Mouse (Mus musculus) embryonic facial prominence, embryonic 13.5 days (tissue): ENCODE data around the gene Celsr1. TPM values are rescaled to one million over a fixed set of nuclear protein-coding genes. Genes with fewer than 3 reads are reported as not detected.

Experiments used
- ATAC-seq: fragments of 200-750 bp; cut with Nextera tagmentation; 2 replicates; pipeline ENCODE4 v1.8.0; 2017; ENCODE audit warnings: low read depth; ENCODE audit not compliant: insufficient number of reproducible peaks, insufficient read depth, low FRiP score, low TSS enrichment
- H3K27ac ChIP-seq: fragments of 300-500 bp; sonication (generic); 2 replicates; pipeline ENCODE4 v1.5.1; 2015; ENCODE audit warnings: moderate library complexity, mild to moderate bottlenecking, inconsistent platforms
- H3K27me3 ChIP-seq: fragments of 300-500 bp; sonication (generic); 2 replicates; pipeline ENCODE4 v1.6.1; 2015; ENCODE audit warnings: mild to moderate bottlenecking, inconsistent platforms
- H3K36me3 ChIP-seq: fragments of 300-500 bp; sonication (generic); 2 replicates; pipeline ENCODE4 v1.6.1; 2015; ENCODE audit warnings: mild to moderate bottlenecking, inconsistent platforms
- H3K4me1 ChIP-seq: fragments of 300-500 bp; sonication (generic); 2 replicates; pipeline ENCODE4 v1.6.1; 2015; ENCODE audit warnings: inconsistent platforms
- H3K4me2 ChIP-seq: fragments of 300-500 bp; sonication (generic); 2 replicates; pipeline ENCODE4 v1.6.1; 2015; ENCODE audit warnings: moderate library complexity, mild to moderate bottlenecking, inconsistent platforms
- H3K4me3 ChIP-seq: fragments of 300-500 bp; sonication (generic); 2 replicates; pipeline ENCODE4 v1.5.1; 2015; ENCODE audit warnings: mild to moderate bottlenecking, inconsistent platforms
- H3K9ac ChIP-seq: fragments of 300-500 bp; sonication (generic); 2 replicates; pipeline ENCODE4 v1.6.1; 2015; ENCODE audit warnings: mild to moderate bottlenecking, inconsistent platforms
- H3K9me3 ChIP-seq: fragments of 300-500 bp; sonication (generic); 2 replicates; pipeline ENCODE4 v1.6.1; 2016; ENCODE audit warnings: inconsistent platforms
- WGBS: fragments of 180-500 bp; shearing (Covaris S2); methylation state at CpG from one replicate; pipeline ENCODE4 v1.1.7; 2015; ENCODE audit warnings: mixed read lengths; 5-methylcytosine and 5-hydroxymethylcytosine counted together
- polyA plus RNA-seq: library from polyadenylated mRNA; unstranded; fragments of >200 nt; fragmentation: Nextera tagmentation; extraction: Ambion mirVana; gene quantifications from 2 replicates; pipeline ENCODE4 v1.2.1, GENCODE M21; 2015

Gene Celsr1
- polyA plus RNA-seq, 1 experiment from 2014 or later, result 2.9 TPM

DNA sequence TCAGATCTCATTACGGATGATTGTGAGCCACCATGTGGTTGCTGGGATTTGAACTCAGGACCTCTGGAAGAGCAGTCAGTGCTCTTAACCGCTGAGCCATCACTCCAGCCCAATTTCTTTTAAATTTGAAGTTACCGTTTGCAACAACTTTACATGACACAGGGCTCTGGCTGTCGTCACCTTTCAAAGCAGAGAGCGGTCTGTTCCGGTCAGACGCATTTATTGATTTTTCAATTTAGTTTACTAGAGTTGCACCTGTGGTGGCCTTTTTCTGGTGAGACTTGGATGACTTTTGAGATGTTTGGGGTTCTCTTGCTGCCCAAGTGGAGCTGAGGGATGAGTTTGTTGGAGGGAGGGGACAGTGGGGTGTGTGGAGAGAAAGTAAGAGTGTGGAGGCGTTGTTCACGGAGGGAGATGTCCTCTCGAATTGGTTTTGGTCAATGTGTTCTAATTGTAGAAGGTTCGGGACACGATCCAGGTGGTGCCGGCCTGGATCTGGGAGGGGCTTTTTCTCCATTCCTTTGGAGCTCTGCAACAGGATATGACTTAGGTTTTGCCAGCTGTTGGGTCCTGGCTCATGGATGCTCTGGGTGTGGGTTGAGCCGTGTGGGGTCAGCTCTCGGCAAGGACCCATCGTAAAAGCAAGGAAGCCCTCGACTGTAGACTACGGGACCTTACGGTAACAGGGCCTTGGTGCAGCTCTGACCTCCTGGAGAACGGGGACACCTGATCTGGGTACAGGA, 41.9 kb upstream of the Celsr1 start:
- Histone ChIP-seq H3K9ac (no peak overlapping the region), H3K9me3 (no peaks in the 10 kb centered on the region), H3K4me3 (no peak overlapping the region), H3K27me3 (no peaks in the 10 kb centered on the region), H3K4me1 (peaks cover 17% of the 10 kb centered on the region; the same call in 1 of the 2 replicates), H3K36me3 (no peaks in the 10 kb centered on the region), H3K4me2 (no peak overlapping the region), H3K27ac (no peak overlapping the region)
- ATAC-seq, result no peak
- WGBS, result 91% methylated on average over 20 of the region's 20 CpGs

DNA sequence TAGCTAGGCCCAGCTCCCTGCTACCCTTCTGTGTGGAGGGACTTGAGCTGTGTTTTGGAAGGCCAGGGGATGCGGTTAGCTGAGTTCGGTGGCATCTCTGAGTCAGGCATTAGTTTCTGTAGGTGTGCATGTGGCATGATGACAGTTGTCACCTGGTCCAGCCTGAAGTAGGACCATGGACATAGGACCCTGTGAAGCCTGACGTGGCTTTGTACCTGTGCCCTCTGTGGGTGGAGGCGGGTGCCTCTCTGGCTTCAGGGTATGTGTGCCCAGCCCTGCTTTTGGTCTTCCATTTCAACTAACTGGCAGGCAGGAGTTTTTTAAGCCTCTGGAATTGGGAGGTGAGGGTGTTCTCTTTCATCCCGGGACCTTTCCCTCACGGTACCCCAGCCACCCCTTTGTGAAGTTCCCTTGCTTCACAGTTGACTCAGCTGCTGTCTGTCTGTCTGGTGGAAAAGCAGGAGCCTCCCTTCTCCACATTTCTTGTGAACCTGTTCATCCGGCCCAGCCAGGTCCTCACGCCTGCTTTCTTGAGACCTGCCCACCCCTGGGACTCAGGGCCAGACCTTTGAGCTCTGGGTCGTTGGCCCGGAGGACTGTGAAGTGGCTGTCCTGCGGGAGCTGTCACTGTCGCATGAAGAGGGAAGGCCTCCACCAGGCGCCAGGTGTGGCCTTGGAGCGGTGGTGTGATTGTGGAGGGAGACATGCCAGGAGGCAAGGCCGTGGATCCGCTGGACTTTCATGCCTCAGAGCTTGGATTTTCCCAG, 40.8 kb upstream of the Celsr1 start:
- no peak for ATAC-seq

DNA sequence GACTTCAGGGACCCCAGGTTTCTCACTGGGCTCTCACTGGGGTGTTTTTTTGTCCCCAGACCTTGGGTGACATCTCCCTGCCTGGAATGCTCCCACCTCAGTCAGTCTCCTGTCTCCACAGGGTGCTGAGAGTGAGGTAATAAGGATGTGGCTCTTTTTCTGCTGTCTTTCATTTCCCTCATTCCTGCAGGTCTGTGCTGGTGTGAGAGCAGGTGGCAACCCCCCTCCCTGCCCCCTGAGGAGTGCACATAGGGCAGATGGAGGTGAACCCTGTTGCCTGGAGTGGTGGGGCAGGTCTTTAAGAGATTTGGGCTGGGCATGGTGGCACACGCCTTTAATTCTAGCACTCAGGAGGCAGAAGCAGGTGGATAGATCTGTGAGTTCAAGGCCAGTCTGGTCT, 37.6 kb upstream of the Celsr1 start:
- Histone ChIP-seq H3K36me3 (no peaks in the 10 kb centered on the region), H3K4me3 (no peak overlapping the region), H3K4me2 (no peak overlapping the region), H3K9ac (no peak overlapping the region), H3K27ac (no peak overlapping the region), H3K9me3 (no peaks in the 10 kb centered on the region), H3K27me3 (no peaks in the 10 kb centered on the region), H3K4me1 (peaks cover 48% of the 10 kb centered on the region)
- ATAC-seq, result no peak
- WGBS, result 50% methylated on average over 1 of the region's 1 CpGs

More for the DNA sequence above, 40.8 kb upstream of the Celsr1 start:
- no peak overlapping the region for H3K9ac ChIP-seq
- peaks cover 27% of the 10 kb centered on the region for H3K4me1 ChIP-seq
- H3K9me3 ChIP-seq, result no peaks in the 10 kb centered on the region
- WGBS, result 85% methylated on average over 16 of the region's 16 CpGs
- H3K27ac ChIP-seq, result no peak overlapping the region
- H3K36me3 ChIP-seq, result no peaks in the 10 kb centered on the region
- H3K27me3 ChIP-seq, result no peaks in the 10 kb centered on the region
- H3K4me2 ChIP-seq, result no peak overlapping the region
- no peak overlapping the region for H3K4me3 ChIP-seq

- no peak overlapping the region for H3K9ac ChIP-seq
- H3K27me3 ChIP-seq, result no peaks in the 10 kb centered on the region
- peaks cover 43% of the 10 kb centered on the region for H3K4me1 ChIP-seq
- H3K4me2 ChIP-seq, result no peak overlapping the region
- no peak overlapping the region for H3K4me3 ChIP-seq
- H3K27ac ChIP-seq, result no peak overlapping the region
- 0 out of 2 replicates have a peak, but pooled peaks cover 3% of the 10 kb centered on the region for H3K36me3 ChIP-seq
- WGBS, result 65% methylated on average over 11 of the region's 11 CpGs
- ATAC-seq, result no peak
- H3K9me3 ChIP-seq, result no peaks in the 10 kb centered on the region
Observed at GRCm38 (mm10) chr15:86070368-86070767, 36.8 kb upstream of the Celsr1 start.

DNA sequence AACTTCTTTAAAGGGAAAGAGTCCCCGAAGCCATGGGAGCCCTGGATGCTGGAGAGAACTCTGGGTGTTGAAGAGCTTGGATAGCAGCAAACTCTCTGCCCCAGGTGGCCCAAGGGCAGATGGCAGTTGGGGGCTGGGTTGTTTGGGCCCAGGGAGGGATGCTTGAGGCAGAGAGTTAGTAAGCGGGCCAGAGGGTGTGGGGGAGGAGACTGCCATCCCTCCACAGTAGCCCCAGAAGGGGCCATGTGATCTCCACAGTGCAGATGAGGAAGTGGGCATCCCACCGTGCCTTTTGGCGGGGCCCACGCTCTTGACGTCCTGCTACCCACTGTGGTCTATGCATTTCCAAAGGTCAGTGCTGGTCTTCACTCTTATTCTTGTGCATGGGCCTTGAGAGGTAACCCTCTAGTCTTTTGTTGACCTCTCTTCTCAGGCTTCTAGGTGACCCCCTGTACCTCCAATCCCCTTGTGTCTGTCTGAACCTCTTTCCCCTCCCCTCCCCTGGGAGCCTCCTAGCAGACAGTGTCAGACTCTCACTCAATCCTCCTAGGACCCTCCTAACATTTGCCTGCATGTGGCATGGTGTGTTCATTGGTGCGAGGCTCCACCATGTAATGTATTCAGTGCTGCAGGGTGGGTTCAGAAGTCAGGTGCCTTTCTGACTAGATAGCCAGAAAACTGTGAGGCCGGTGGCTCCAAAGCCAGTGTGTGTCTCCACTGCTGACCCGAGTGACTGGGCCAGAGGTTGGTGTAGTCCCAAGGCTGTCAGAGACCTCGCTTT, 35.6 kb upstream of the Celsr1 start:
- H3K27ac ChIP-seq, result no peak overlapping the region
- WGBS, result 84% methylated on average over 10 of the region's 10 CpGs
- no peak for ATAC-seq

GRCm38 (mm10) chr15:86067941-86068495, 34.4 kb upstream of the Celsr1 start:
- Histone ChIP-seq H3K9ac (no peak overlapping the region; the same call in 1 of the 2 replicates), H3K4me2 (no peak overlapping the region), H3K4me3 (no peak overlapping the region), H3K36me3 (0 out of 2 replicates have a peak, but pooled peaks cover 3% of the 10 kb centered on the region), H3K9me3 (no peaks in the 10 kb centered on the region), H3K4me1 (peaks cover 40% of the 10 kb centered on the region), H3K27ac (0 out of 2 replicates have a peak overlapping the region, but pooled peaks have one; percentile 1), H3K27me3 (no peaks in the 10 kb centered on the region)
- 82% methylated on average over 4 of the region's 4 CpGs for WGBS
- no peak for ATAC-seq

More for the DNA sequence above, 35.6 kb upstream of the Celsr1 start:
- Histone ChIP-seq H3K27me3 (no peaks in the 10 kb centered on the region), H3K36me3 (0 out of 2 replicates have a peak, but pooled peaks cover 3% of the 10 kb centered on the region), H3K9ac (no peak overlapping the region), H3K4me2 (no peak overlapping the region), H3K4me1 (peaks cover 40% of the 10 kb centered on the region), H3K9me3 (no peaks in the 10 kb centered on the region), H3K4me3 (no peak overlapping the region)

DNA sequence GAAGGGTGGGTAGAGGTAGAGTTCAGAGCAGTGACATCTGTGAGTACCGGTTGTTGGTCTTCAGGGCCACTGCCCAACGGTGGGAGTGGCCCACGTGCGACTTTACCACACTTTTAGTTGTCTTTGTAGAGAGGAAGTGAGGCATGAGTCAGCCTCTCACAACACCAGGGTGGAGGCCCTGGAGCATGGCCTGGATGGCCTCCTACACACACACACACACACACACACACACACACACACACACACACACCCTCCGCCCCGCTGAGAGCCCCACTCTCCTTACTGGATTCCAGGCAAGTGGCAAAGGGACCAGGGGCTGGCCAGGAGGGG, 34.0 kb upstream of the Celsr1 start:
- ATAC-seq, result no peak
- Histone ChIP-seq H3K4me1 (peaks cover 40% of the 10 kb centered on the region), H3K27ac (0 out of 2 replicates have a peak overlapping the region, but pooled peaks have one; percentile 1), H3K9ac (no peak overlapping the region; the same call in 1 of the 2 replicates), H3K27me3 (no peaks in the 10 kb centered on the region), H3K4me2 (no peak overlapping the region), H3K36me3 (0 out of 2 replicates have a peak, but pooled peaks cover 3% of the 10 kb centered on the region), H3K9me3 (no peaks in the 10 kb centered on the region), H3K4me3 (no peak overlapping the region)
- 81% methylated on average over 6 of the region's 6 CpGs for WGBS

DNA sequence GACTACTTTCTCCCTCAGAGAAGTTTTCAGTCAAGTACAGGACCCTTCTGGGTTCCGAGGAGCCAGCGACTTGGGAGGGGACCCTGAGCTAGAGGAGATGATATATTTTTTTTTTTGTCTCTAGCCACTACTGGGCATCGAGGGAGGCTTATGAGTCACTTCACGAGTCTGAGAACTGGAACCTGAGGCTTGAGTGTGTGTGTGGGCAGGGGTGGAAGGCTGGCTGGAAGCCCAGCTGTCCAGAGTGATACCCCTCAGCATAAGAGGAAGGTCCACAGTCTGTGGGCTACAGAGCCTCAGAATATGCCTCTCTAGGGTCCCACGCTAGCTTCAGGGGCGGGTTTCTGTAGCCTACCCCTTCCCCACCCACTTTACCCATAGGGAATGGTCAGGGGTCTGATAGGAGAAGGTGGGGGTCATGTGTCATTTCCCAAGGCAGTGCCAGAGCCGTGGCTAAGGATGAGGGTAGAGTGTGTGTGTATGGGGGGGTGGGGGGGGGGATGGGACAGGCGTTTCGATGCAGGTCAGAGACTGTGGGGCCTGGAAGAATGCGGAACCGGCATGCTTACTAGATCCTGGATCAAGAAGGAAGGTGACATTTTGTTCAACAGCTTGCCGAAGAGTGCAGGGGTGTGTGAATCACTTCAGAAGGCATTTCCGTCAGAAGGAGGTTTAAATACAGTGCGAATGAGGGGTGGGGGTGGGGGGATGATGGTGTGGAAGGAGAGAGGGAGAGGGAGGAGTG, 33.4 kb upstream of the Celsr1 start:
- 73% methylated on average over 14 of the region's 14 CpGs for WGBS

GRCm38 (mm10) chr15:86065367-86065766, 31.8 kb upstream of the Celsr1 start:
- no peaks in the 10 kb centered on the region for H3K27me3 ChIP-seq
- WGBS, result 90% methylated on average over 4 of the region's 4 CpGs
- peaks cover 53% of the 10 kb centered on the region for H3K4me1 ChIP-seq
- H3K4me3 ChIP-seq, result no peak overlapping the region
- no peak overlapping the region for H3K4me2 ChIP-seq
- ATAC-seq, result no peak
- H3K27ac ChIP-seq, result no peak overlapping the region
- H3K9me3 ChIP-seq, result no peaks in the 10 kb centered on the region
- H3K9ac ChIP-seq, result no peak overlapping the region
- H3K36me3 ChIP-seq, result 0 out of 2 replicates have a peak, but pooled peaks cover 3% of the 10 kb centered on the region

More for the DNA sequence above, 33.4 kb upstream of the Celsr1 start:
- no peak for ATAC-seq
- Histone ChIP-seq H3K36me3 (0 out of 2 replicates have a peak, but pooled peaks cover 3% of the 10 kb centered on the region), H3K27ac (no peak overlapping the region), H3K4me3 (no peak overlapping the region), H3K4me1 (peaks cover 44% of the 10 kb centered on the region), H3K9ac (no peak overlapping the region), H3K27me3 (no peaks in the 10 kb centered on the region), H3K4me2 (no peak overlapping the region), H3K9me3 (no peaks in the 10 kb centered on the region)

GRCm38 (mm10) chr15:86064850-86065229, 31.3 kb upstream of the Celsr1 start:
- WGBS, result 86% methylated on average over 3 of the region's 3 CpGs
- H3K4me1 ChIP-seq, result peaks cover 53% of the 10 kb centered on the region
- H3K36me3 ChIP-seq, result 0 out of 2 replicates have a peak, but pooled peaks cover 3% of the 10 kb centered on the region
- H3K27ac ChIP-seq, result no peak overlapping the region
- H3K9me3 ChIP-seq, result no peaks in the 10 kb centered on the region
- H3K4me3 ChIP-seq, result no peak overlapping the region
- no peak for ATAC-seq
- no peak overlapping the region for H3K4me2 ChIP-seq
- no peaks in the 10 kb centered on the region for H3K27me3 ChIP-seq
- no peak overlapping the region for H3K9ac ChIP-seq
